Mouse (Mus musculus) hindbrain, embryonic 12.5 days (tissue): ENCODE data around the gene Rag1. TPM values are rescaled to one million over a fixed set of nuclear protein-coding genes. Genes with fewer than 3 reads are reported as not detected.

Experiments used
- ATAC-seq: fragments of 200-750 bp; cut with Nextera tagmentation; 2 replicates; pipeline ENCODE4 v1.8.0; 2017; ENCODE audit warnings: moderate TSS enrichment; ENCODE audit not compliant: low FRiP score
- H3K27ac ChIP-seq: fragments of 300-500 bp; sonication (generic); 2 replicates; pipeline ENCODE4 v1.5.1; 2016; ENCODE audit warnings: mild to moderate bottlenecking
- H3K27me3 ChIP-seq: fragments of 300-500 bp; sonication (generic); 2 replicates; pipeline ENCODE4 v1.6.1; 2016; ENCODE audit warnings: mild to moderate bottlenecking
- H3K36me3 ChIP-seq: fragments of 300-500 bp; sonication (generic); 2 replicates; pipeline ENCODE4 v1.6.1; 2016; ENCODE audit warnings: mild to moderate bottlenecking
- H3K4me1 ChIP-seq: fragments of 300-500 bp; sonication (generic); 2 replicates; pipeline ENCODE4 v1.6.1; 2016
- H3K4me2 ChIP-seq: fragments of 300-500 bp; sonication (generic); replicated peaks from 2 replicates; pipeline ENCODE4 v1.6.1; 2016; ENCODE audit warnings: mild to moderate bottlenecking
- H3K4me3 ChIP-seq: fragments of 300-500 bp; sonication (generic); 2 replicates; pipeline ENCODE4 v1.5.1; 2016; ENCODE audit warnings: mild to moderate bottlenecking
- H3K9ac ChIP-seq: fragments of 300-500 bp; sonication (generic); 2 replicates; pipeline ENCODE4 v1.6.1; 2016; ENCODE audit warnings: mild to moderate bottlenecking, moderate library complexity
- H3K9me3 ChIP-seq: fragments of 300-500 bp; sonication (generic); replicated peaks from 2 replicates; pipeline ENCODE4 v1.6.1; 2016; ENCODE audit warnings: mild to moderate bottlenecking
- WGBS: fragments of 180-500 bp; shearing (Covaris S2); methylation state at CpG from one replicate; pipeline ENCODE4 v1.1.7; 2016; 5-methylcytosine and 5-hydroxymethylcytosine counted together
- polyA plus RNA-seq: library from polyadenylated mRNA; unstranded; fragments of >200 nt; fragmentation: Nextera tagmentation; extraction: Ambion mirVana; gene quantifications from 2 replicates; pipeline ENCODE4 v1.2.1, GENCODE M21; 2016

Gene Rag1
- polyA plus RNA-seq, 1 experiment from 2014 or later, result 0.80 TPM

DNA sequence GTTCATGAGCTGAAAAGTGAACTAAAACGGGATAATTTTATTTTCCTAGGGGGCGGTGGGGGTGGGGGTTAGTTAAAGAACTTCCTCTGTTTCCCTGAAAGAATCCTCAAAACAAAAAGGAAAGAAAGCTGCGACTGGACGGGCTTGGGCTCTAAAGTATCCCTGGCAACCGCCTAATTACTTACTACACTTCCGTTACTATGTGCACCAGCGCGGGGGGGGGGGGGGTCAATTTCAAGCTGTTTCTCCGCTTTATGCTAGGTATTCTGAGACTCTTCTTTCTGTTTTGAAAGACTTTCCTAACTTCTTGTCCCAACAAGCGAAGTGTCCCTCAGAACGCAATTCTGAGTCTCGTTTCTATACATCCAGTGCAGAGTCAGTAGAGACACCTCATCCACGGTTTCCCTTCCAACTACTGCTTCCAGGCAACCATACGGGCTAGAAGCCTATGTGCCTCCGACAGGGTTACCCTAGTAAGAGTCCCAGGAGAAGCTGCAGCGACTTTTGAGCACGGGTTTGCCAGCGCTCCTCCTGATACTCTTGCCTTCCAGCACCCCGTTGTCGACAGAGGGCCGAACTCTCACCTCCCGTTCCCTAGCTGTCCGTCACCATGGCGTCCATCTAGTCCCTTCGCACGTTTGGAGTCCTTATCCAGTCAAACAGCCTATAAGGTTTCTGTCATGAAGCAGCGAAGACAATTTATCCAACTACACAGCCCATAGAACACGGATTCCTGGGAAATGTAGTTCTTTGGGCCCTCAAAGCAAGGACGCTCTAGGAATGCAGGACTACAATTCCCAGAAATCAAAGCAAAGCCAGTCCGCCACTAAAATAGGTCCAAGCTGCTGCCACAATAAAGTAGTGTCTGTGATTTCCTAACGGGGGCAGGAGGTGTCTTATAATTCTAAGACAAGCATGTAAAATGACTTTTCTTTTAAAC lies 20.7 kb downstream of the Rag1 start:
- WGBS, result under 1% methylated on average over 31 of the region's 31 CpGs
- Histone ChIP-seq H3K9ac (peak overlapping the region; percentile 73), H3K9me3 (no peaks in the 10 kb centered on the region), H3K4me3 (peak overlapping the region; percentile 62), H3K4me1 (peaks cover 16% of the 10 kb centered on the region), H3K36me3 (no peaks in the 10 kb centered on the region), H3K27me3 (no peaks in the 10 kb centered on the region), H3K27ac (peak overlapping the region; percentile 92), H3K4me2 (peak overlapping the region; percentile 66)
- ATAC-seq, result peak; percentile 98

DNA sequence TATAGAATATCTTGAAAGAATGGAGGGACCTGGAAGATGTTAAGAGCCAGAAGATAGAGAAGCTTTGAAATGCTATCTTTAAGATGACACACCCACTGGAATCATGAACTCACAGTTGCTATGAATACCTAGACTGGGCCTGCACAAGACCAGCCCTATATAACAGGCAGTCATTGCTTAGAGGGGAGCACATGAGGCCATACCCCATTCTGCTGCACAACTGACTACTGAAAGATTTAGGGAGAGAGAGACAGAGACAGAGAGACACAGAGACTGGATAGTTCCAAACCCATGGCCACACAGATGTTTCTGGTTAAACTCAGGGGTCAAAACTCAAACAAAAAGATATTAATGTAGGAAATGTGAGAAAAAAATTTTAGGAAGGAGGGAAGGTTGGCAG lies 22.1 kb downstream of the Rag1 start:
- Histone ChIP-seq H3K4me1 (peaks cover 16% of the 10 kb centered on the region), H3K9me3 (no peaks in the 10 kb centered on the region), H3K27ac (no peak overlapping the region), H3K36me3 (no peaks in the 10 kb centered on the region), H3K27me3 (no peaks in the 10 kb centered on the region), H3K4me3 (no peak overlapping the region), H3K9ac (no peak overlapping the region), H3K4me2 (no peak overlapping the region)
- ATAC-seq, result no peak

GRCm38 (mm10) chr2:101624526-101624925 lies 24.8 kb downstream of the Rag1 start, which contains the start of gene Rag2:
Rag2 (plus strand) TSS chr2:101624718.
- no peak within 1 kb of the TSS for H3K27ac ChIP-seq
- no peak within 1 kb of the TSS for H3K4me2 ChIP-seq
- ATAC-seq, result no peak
- no peaks in the 10 kb centered on the region for H3K36me3 ChIP-seq
- 59% methylated on average over 4 of the region's 4 CpGs for WGBS
- peaks cover 16% of the 10 kb centered on the region for H3K4me1 ChIP-seq
- H3K9ac ChIP-seq, result no peak within 1 kb of the TSS
- no peaks in the 10 kb centered on the region for H3K27me3 ChIP-seq
- H3K4me3 ChIP-seq, result no peak within 1 kb of the TSS
- H3K9me3 ChIP-seq, result no peaks in the 10 kb centered on the region

- WGBS, result 34% methylated on average over 2 of the region's 2 CpGs
- H3K4me3 ChIP-seq, result no peak overlapping the region
- peaks cover 13% of the 10 kb centered on the region for H3K4me1 ChIP-seq
- no peak overlapping the region for H3K27ac ChIP-seq
- H3K27me3 ChIP-seq, result no peaks in the 10 kb centered on the region
- ATAC-seq, result no peak
- no peak overlapping the region for H3K9ac ChIP-seq
- no peaks in the 10 kb centered on the region for H3K9me3 ChIP-seq
- H3K36me3 ChIP-seq, result no peaks in the 10 kb centered on the region
- H3K4me2 ChIP-seq, result no peak overlapping the region
Measured at GRCm38 (mm10) chr2:101624011-101624410, 25.3 kb downstream of the Rag1 start.

DNA sequence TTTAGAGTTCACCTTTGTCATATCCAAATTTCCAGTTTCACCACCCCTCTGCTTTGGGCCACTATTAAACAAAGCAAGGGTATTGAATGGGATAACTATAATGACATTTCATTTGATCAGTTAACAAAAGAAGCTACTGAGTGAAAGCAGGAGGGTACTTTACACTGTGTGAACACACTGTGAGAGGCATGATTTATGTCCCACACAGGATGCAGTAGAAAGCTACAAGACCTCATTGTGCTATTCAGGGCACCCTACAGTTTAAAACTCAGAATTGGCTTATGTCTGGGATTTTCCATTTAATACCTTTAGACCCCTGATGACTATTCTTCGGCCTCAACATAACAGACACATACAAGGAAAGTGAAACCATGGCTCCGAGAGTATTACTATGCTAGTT lies 26.3 kb downstream of the Rag1 start:
- no peaks in the 10 kb centered on the region for H3K27me3 ChIP-seq
- peaks cover 13% of the 10 kb centered on the region for H3K4me1 ChIP-seq
- ATAC-seq, result no peak
- no peak overlapping the region for H3K4me2 ChIP-seq
- WGBS, result 62% methylated on average over 2 of the region's 2 CpGs
- no peak overlapping the region for H3K9ac ChIP-seq
- no peaks in the 10 kb centered on the region for H3K9me3 ChIP-seq
- H3K4me3 ChIP-seq, result no peak overlapping the region
- no peaks in the 10 kb centered on the region for H3K36me3 ChIP-seq
- H3K27ac ChIP-seq, result no peak overlapping the region

DNA sequence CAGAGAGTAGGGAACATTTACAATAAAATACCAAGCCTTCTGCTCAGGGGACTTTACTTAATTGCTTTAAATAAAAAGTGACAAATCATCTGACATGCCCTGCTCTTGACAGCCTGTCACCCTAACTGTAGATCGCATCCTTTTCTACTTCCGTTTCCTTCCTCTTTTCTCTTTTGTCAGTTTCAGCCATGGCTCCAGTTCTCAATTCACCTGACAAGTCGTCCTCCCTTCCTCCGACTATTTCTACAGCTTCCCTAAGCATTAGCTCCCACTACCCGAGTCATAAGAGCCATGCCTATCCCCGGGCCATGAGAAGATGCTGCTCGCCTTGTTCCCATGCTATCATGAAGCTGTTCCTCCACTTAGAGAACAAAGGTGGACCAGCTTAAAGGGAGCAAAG lies 27.7 kb downstream of the Rag1 start:
- no peak for ATAC-seq
- H3K4me1 ChIP-seq, result peaks cover 9% of the 10 kb centered on the region
- H3K4me3 ChIP-seq, result no peak overlapping the region
- H3K27me3 ChIP-seq, result no peaks in the 10 kb centered on the region
- H3K27ac ChIP-seq, result no peak overlapping the region
- no peaks in the 10 kb centered on the region for H3K9me3 ChIP-seq
- WGBS, result 73% methylated on average over 7 of the region's 7 CpGs
- H3K9ac ChIP-seq, result no peak overlapping the region
- H3K36me3 ChIP-seq, result no peaks in the 10 kb centered on the region
- no peak overlapping the region for H3K4me2 ChIP-seq

DNA sequence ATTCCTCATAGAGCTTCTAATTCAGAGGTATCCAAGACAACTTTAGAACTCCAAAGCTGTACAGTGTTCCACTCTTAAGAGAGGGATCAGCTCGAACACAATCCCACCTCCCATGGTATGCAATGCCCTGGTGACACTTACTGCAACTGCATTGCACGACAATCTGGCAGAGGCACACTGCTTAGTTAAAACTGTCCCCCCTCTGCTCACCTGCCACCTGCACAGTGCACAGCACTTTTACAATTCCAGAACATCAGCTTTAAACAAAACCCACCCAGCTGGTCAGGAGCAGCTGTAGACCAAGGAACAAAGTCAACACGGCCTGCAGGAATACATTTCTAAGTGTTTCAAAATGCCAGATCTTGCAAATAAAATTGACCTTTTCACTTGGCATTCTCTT lies 28.4 kb downstream of the Rag1 start:
- WGBS, result 80% methylated on average over 3 of the region's 3 CpGs
- no peak overlapping the region for H3K4me3 ChIP-seq
- H3K27ac ChIP-seq, result no peak overlapping the region
- peaks cover 9% of the 10 kb centered on the region for H3K4me1 ChIP-seq
- no peak overlapping the region for H3K9ac ChIP-seq
- H3K4me2 ChIP-seq, result no peak overlapping the region
- ATAC-seq, result no peak
- H3K36me3 ChIP-seq, result no peaks in the 10 kb centered on the region
- no peaks in the 10 kb centered on the region for H3K9me3 ChIP-seq
- H3K27me3 ChIP-seq, result no peaks in the 10 kb centered on the region

DNA sequence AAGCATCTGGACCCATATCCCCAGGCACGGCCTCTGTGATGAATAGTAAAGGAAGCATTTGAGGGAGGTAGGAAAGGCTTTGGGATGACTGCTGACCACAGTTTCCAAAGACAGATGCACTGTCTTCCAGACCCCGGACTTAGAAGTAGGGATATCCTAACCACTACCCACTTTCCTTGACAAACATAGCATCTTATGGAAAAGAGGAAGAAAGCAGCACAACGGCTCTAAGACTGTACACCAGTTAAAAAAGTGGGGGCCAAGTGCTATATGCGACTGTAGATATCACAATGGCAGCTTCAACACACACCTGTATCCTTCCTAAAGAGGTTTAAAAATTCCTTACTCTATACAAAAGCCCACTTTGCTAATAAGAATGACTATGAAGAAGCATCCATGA lies 30.9 kb downstream of the Rag1 start:
- no peak for ATAC-seq

DNA sequence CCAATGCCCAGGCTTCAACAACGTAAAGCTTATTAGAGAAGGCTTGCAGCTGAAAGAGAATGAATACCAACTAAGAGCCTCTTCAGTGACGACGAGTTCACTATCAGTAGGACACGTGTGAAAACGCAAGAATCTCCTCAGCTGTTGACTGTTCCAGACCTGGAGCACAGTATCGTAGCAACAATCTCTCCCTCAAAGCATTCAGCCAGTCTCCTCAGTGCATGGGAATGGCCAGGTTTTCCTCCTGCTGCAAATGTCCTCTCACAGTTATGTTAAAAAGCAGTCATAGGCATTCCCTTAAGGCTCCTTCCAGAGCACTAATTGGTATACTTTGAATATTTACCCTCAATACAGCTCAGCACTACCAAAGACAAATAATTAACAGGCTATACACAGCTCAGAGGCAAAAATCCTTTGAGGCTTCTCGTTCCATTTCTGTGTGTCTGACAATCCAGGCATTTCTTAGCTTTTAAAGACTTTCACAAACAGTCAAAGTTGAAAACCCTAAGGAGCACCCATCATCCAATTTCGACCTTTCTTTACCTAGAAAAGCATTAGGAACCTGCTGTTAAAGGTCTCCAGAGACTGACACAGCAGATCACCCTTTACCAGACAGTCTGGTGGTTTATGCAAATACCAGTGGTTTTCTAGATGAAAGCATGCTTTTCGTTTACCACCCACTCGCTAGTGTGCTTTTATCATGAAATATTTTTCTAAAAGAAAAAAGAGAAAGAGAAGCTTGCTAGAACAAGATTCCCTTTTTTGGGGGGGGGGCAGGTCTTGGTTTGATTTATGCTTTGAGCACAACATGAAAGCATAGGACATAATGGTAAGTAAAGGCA lies 33.6 kb downstream of the Rag1 start:
- H3K4me2 ChIP-seq, result no peak overlapping the region
- H3K36me3 ChIP-seq, result no peaks in the 10 kb centered on the region
- no peaks in the 10 kb centered on the region for H3K27me3 ChIP-seq
- WGBS, result 82% methylated on average over 10 of the region's 10 CpGs
- H3K4me3 ChIP-seq, result no peak overlapping the region
- H3K9me3 ChIP-seq, result no peaks in the 10 kb centered on the region
- peaks cover 6% of the 10 kb centered on the region; the same call in 1 of the 2 replicates for H3K4me1 ChIP-seq
- ATAC-seq, result no peak
- no peak overlapping the region for H3K27ac ChIP-seq
- H3K9ac ChIP-seq, result no peak overlapping the region

More for the DNA sequence above, 30.9 kb downstream of the Rag1 start:
- H3K4me1 ChIP-seq, result peaks cover 6% of the 10 kb centered on the region; the same call in 1 of the 2 replicates
- WGBS, result 92% methylated on average over 4 of the region's 4 CpGs
- no peak overlapping the region for H3K9ac ChIP-seq
- no peak overlapping the region for H3K4me2 ChIP-seq
- H3K4me3 ChIP-seq, result no peak overlapping the region
- H3K27me3 ChIP-seq, result no peaks in the 10 kb centered on the region
- no peaks in the 10 kb centered on the region for H3K36me3 ChIP-seq
- no peaks in the 10 kb centered on the region for H3K9me3 ChIP-seq
- H3K27ac ChIP-seq, result no peak overlapping the region

- no peaks in the 10 kb centered on the region for H3K36me3 ChIP-seq
- no peak overlapping the region for H3K9ac ChIP-seq
- WGBS, result 90% methylated on average over 3 of the region's 3 CpGs
Measured at GRCm38 (mm10) chr2:101610861-101611260, 38.4 kb downstream of the Rag1 start.

GRCm38 (mm10) chr2:101608232-101608894 lies 40.9 kb downstream of the Rag1 start:
- Histone ChIP-seq H3K4me1 (peaks cover 4% of the 10 kb centered on the region), H3K4me3 (no peak overlapping the region), H3K36me3 (no peaks in the 10 kb centered on the region), H3K4me2 (no peak overlapping the region), H3K27me3 (no peaks in the 10 kb centered on the region), H3K9me3 (no peaks in the 10 kb centered on the region), H3K27ac (peak overlapping the region; percentile 40; the same call in 1 of the 2 replicates), H3K9ac (no peak overlapping the region)
- WGBS, result 39% methylated on average over 7 of the region's 7 CpGs
- ATAC-seq, result peak; percentile 95

More at GRCm38 (mm10) chr2:101610861-101611260, 38.4 kb downstream of the Rag1 start:
- Histone ChIP-seq H3K4me2 (no peak overlapping the region), H3K9me3 (no peaks in the 10 kb centered on the region), H3K27me3 (no peaks in the 10 kb centered on the region), H3K4me3 (no peak overlapping the region), H3K27ac (no peak overlapping the region), H3K4me1 (peaks cover 9% of the 10 kb centered on the region)
- ATAC-seq, result no peak

DNA sequence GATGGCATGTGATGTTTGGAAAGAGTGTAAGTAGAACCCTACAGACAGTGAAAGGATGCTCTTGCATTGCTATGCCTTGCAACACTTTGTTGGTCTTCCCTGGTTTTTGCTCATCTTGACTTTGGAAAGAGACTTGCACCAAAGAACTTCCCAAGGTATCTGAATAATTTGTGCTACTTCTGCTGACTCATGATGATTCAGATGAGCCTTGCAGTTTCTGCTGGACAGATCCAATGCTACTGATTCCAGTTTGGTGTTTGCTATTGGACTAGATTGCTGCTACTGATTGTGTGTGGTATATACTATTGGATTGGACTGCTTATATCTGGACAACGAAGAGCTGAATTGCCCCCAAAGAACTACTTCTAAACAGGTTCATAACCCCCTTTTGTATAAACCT lies 46.2 kb downstream of the Rag1 start:
- ATAC-seq, result no peak
- WGBS, result 94% methylated on average over 1 of the region's 1 CpGs
- Histone ChIP-seq H3K4me1 (peaks cover 10% of the 10 kb centered on the region; the same call in 1 of the 2 replicates), H3K4me2 (no peak overlapping the region), H3K27me3 (no peaks in the 10 kb centered on the region), H3K9me3 (no peaks in the 10 kb centered on the region), H3K36me3 (no peaks in the 10 kb centered on the region), H3K9ac (no peak overlapping the region), H3K27ac (no peak overlapping the region), H3K4me3 (no peak overlapping the region)
